Mouse (Mus musculus) megakaryocyte, embryonic 14.5 days (primary cell): ENCODE results near the gene Lrrc58.

Experiments used
- FLI1 ChIP-seq: IDR thresholded peaks from 2 replicates; pipeline ENCODE4 v1.6.1; 2012; ENCODE audit warnings: low read length, inconsistent platforms, mixed read lengths
- GATA1 ChIP-seq: IDR thresholded peaks from 3 replicates; pipeline ENCODE4 v1.6.1; 2012; ENCODE audit warnings: mixed read lengths, low read length, inconsistent platforms, borderline replicate concordance

DNA sequence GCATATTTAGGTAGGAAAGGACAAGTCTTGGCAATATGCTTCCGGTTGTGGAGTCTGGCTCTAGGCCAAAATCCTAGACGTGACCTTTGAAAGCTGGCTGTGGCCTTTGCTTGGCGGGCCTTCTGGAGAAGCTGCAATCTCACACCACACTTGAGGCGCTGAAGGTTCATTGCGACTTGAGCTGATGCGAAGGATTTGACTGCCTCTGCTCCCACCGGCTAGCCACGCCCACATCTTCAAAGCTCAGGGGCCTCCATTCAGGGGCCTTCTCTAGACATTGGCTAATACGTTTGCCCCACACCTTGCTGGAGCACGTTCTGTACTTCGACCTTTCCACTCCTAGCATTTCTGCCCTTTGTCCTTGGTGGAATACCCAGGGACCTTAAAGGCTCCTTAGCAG lies 33.1 kb downstream of the Lrrc58 start:
- TF ChIP-seq FLI1 (no peak), GATA1 (no peak)
